Mouse (Mus musculus) stomach, adult 2 months (tissue): ENCODE measurements around the gene Ddx3x. TPM values are rescaled to one million over a fixed set of nuclear protein-coding genes. Genes with fewer than 3 reads are reported as not detected.

Experiments
- polyA plus RNA-seq: library from polyadenylated mRNA; depleted of rRNA; stranded (reverse); fragments of >200 nt; gene quantifications from 2 replicates; pipeline ENCODE4 v1.2.3, GENCODE M21; 2012; rRNA removed

Gene Ddx3x
- 2.9 TPM in 2 replicates for polyA plus RNA-seq

DNA sequence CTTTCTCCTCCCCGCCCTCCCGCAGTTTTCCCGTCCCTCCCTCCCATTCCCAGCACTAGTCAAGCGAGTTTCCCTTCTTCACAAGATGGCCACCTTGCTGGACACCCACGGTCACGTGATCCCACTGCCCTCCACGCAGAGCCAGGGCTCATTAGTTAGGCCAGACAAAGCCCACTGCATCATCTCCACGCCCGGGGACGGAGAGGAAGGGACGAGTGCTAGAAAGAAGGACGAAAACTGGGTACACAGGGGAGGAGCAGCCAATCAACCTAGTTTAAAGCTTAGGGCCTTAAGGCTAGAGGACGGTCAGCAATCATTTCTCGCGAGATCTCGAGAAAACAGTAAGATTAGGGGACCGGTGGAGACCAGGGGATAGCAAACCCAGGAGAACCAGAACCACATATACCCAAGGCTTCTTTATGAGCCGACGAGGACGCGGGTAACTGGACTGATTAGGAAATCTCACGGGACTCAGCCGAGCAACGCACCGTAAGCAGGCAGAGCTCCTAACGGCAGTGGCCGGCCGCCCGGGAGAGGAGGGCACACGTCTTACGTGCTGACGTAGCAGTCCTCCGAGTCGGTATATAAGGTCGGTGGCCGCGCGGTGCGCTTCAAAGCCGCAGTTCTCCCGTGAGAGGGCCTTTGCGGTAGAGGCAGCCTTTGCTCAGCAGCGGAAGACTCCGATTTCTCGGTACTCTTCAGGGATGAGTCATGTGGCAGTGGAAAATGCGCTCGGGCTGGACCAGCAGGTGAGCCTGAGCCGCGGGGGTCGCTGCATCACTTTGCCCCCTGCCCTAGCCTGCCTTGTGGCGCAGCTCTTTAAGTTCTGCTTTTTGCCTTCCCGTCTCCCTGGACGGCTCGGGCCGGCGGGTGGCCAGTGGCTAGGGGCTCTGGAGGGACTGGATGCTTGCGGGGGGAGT, at the start of gene Ddx3x:
TSS of gene Ddx3x (plus strand) at position 562 of the 920 bp plus-strand sequence.

Other genes with a start within 250 kb of the Ddx3x start
- 0.69 and 1.6 TPM in 2 replicates for gene Usp9x, start 209.5 kb upstream of the Ddx3x start, polyA plus RNA-seq
- 0.06 and 0.25 TPM in 2 replicates for gene Nyx, start 185.1 kb downstream of the Ddx3x start, polyA plus RNA-seq